Mouse (Mus musculus): ENCODE measurements at regions not wholly inside any gene's neighbourhood (a gene's known extent, or its start where the extent isn't known, plus 50 kb on each side); places are given as distances from the start of the nearest gene placed in this dataset.

GRCm38 (mm10) chr4:62780837-62781236, 184.5 kb upstream of the Zfp618 start:
- no peak for ATAC-seq (ENCODE audit: extremely low read depth, insufficient number of reproducible peaks, low FRiP score, poor library complexity, severe bottlenecking)
- no peak overlapping the region for H3K4me3 ChIP-seq (ENCODE audit: low read depth, low read length)
- no peaks in the 10 kb centered on the region for H3K4me1 ChIP-seq (ENCODE audit: insufficient read depth, low read depth, low read length)

GRCm38 (mm10) chr4:62781309-62781800, 184.0 kb upstream of the Zfp618 start:
- TF ChIP-seq CTCF (IDR thresholded peaks at IDR 0.05; ENCODE audit: low read depth, low read length) (no peak), GATA2 (IDR thresholded peaks at IDR 0.05; ENCODE audit: borderline replicate concordance, low read depth, low read length) (no peak), TAL1 (conservative IDR thresholded peaks at IDR 0.05; ENCODE audit: low read depth, low read length) (no peak), POLR2AphosphoS5 (IDR thresholded peaks at IDR 0.05; ENCODE audit: insufficient replicate concordance, low read depth, low read length) (no peak), GATA1 (IDR thresholded peaks at IDR 0.05; ENCODE audit: borderline replicate concordance, low read length) (no peak)
- H3K36me3 ChIP-seq (replicated peaks) = no peaks in the 10 kb centered on the region
- no peak overlapping the region for H3K4me3 ChIP-seq (ENCODE audit: low read depth, low read length)
- H3K27me3 ChIP-seq (ENCODE audit: insufficient read depth, low read length) = no peaks in the 10 kb centered on the region
- H3K4me1 ChIP-seq (ENCODE audit: insufficient read depth, low read depth, low read length) = no peaks in the 10 kb centered on the region
- peaks cover 84% of the 10 kb centered on the region for H3K9me3 ChIP-seq (replicated peaks)
- ATAC-seq (ENCODE audit: extremely low read depth, insufficient number of reproducible peaks, low FRiP score, poor library complexity, severe bottlenecking) (no peak), DNase-seq (ENCODE audit: low spot score) (no peak)

More at GRCm38 (mm10) chr4:62780837-62781236, 184.5 kb upstream of the Zfp618 start:
- TF ChIP-seq TAL1 (conservative IDR thresholded peaks at IDR 0.05; ENCODE audit: low read depth, low read length) (no peak), GATA1 (IDR thresholded peaks at IDR 0.05; ENCODE audit: borderline replicate concordance, low read length) (no peak), CTCF (IDR thresholded peaks at IDR 0.05; ENCODE audit: low read depth, low read length) (no peak), POLR2AphosphoS5 (IDR thresholded peaks at IDR 0.05; ENCODE audit: insufficient replicate concordance, low read depth, low read length) (no peak), GATA2 (IDR thresholded peaks at IDR 0.05; ENCODE audit: borderline replicate concordance, low read depth, low read length) (no peak)
- no peak for DNase-seq (ENCODE audit: low spot score)
- no peaks in the 10 kb centered on the region for H3K36me3 ChIP-seq (replicated peaks)
- H3K27me3 ChIP-seq (ENCODE audit: insufficient read depth, low read length) = no peaks in the 10 kb centered on the region
- H3K9me3 ChIP-seq (replicated peaks) = peaks cover 85% of the 10 kb centered on the region

- ATAC-seq (ENCODE audit: extremely low read depth, insufficient number of reproducible peaks, low FRiP score, poor library complexity, severe bottlenecking) (no peak), DNase-seq (ENCODE audit: low spot score) (no peak)
- Histone ChIP-seq H3K27me3 (ENCODE audit: insufficient read depth, low read length) (no peaks in the 10 kb centered on the region), H3K9me3 (replicated peaks) (peaks cover 85% of the 10 kb centered on the region), H3K4me1 (ENCODE audit: insufficient read depth, low read depth, low read length) (no peaks in the 10 kb centered on the region), H3K4me3 (ENCODE audit: low read depth, low read length) (no peak overlapping the region), H3K36me3 (replicated peaks) (no peaks in the 10 kb centered on the region)
- TF ChIP-seq CTCF (IDR thresholded peaks at IDR 0.05; ENCODE audit: low read depth, low read length) (no peak), POLR2AphosphoS5 (IDR thresholded peaks at IDR 0.05; ENCODE audit: insufficient replicate concordance, low read depth, low read length) (no peak)
These were observed 179.7 kb upstream of the Zfp618 start for GRCm38 (mm10) chr4:62785711-62786110.

- H3K27me3 ChIP-seq (ENCODE audit: insufficient read depth, low read length) = no peaks in the 10 kb centered on the region
- no peak overlapping the region for H3K4me3 ChIP-seq (ENCODE audit: low read depth, low read length)
- no peaks in the 10 kb centered on the region for H3K36me3 ChIP-seq (replicated peaks)
- H3K9me3 ChIP-seq (replicated peaks) = peaks cover 76% of the 10 kb centered on the region
- no peak for DNase-seq (ENCODE audit: low spot score)
- no peak for TF ChIP-seq GATA1 (IDR thresholded peaks at IDR 0.05; ENCODE audit: borderline replicate concordance, low read length)
- TF ChIP-seq CTCF (IDR thresholded peaks at IDR 0.05; ENCODE audit: low read depth, low read length) = no peak
- TF ChIP-seq TAL1 (conservative IDR thresholded peaks at IDR 0.05; ENCODE audit: low read depth, low read length) = no peak
- no peak for TF ChIP-seq POLR2AphosphoS5 (IDR thresholded peaks at IDR 0.05; ENCODE audit: insufficient replicate concordance, low read depth, low read length)
- TF ChIP-seq GATA2 (IDR thresholded peaks at IDR 0.05; ENCODE audit: borderline replicate concordance, low read depth, low read length) = no peak
- ATAC-seq (ENCODE audit: extremely low read depth, insufficient number of reproducible peaks, low FRiP score, poor library complexity, severe bottlenecking) = no peak
- H3K4me1 ChIP-seq (ENCODE audit: insufficient read depth, low read depth, low read length) = no peaks in the 10 kb centered on the region
These were observed 175.7 kb upstream of the Zfp618 start for GRCm38 (mm10) chr4:62789696-62790095.

- TF ChIP-seq POLR2AphosphoS5 (IDR thresholded peaks at IDR 0.05; ENCODE audit: insufficient replicate concordance, low read depth, low read length) = no peak
- TF ChIP-seq CTCF (IDR thresholded peaks at IDR 0.05; ENCODE audit: low read depth, low read length) = no peak
- TF ChIP-seq GATA1 (IDR thresholded peaks at IDR 0.05; ENCODE audit: borderline replicate concordance, low read length) = no peak
- TF ChIP-seq GATA2 (IDR thresholded peaks at IDR 0.05; ENCODE audit: borderline replicate concordance, low read depth, low read length) = no peak
- no peak for TF ChIP-seq TAL1 (conservative IDR thresholded peaks at IDR 0.05; ENCODE audit: low read depth, low read length)
- H3K36me3 ChIP-seq (replicated peaks) = no peaks in the 10 kb centered on the region
- no peaks in the 10 kb centered on the region for H3K27me3 ChIP-seq (ENCODE audit: insufficient read depth, low read length)
- H3K9me3 ChIP-seq (replicated peaks) = peaks cover 66% of the 10 kb centered on the region
- no peak overlapping the region for H3K4me3 ChIP-seq (ENCODE audit: low read depth, low read length)
- DNase-seq (ENCODE audit: low spot score) = no peak
- no peaks in the 10 kb centered on the region for H3K4me1 ChIP-seq (ENCODE audit: insufficient read depth, low read depth, low read length)
- no peak for ATAC-seq (ENCODE audit: extremely low read depth, insufficient number of reproducible peaks, low FRiP score, poor library complexity, severe bottlenecking)
These were observed 171.8 kb upstream of the Zfp618 start for GRCm38 (mm10) chr4:62793582-62793981.

- Histone ChIP-seq H3K4me1 (ENCODE audit: insufficient read depth, low read depth, low read length) (no peaks in the 10 kb centered on the region), H3K27me3 (ENCODE audit: insufficient read depth, low read length) (no peaks in the 10 kb centered on the region), H3K9me3 (replicated peaks) (peaks cover 67% of the 10 kb centered on the region), H3K4me3 (ENCODE audit: low read depth, low read length) (no peak overlapping the region), H3K36me3 (replicated peaks) (no peaks in the 10 kb centered on the region)
- DNase-seq (ENCODE audit: low spot score) (no peak), ATAC-seq (ENCODE audit: extremely low read depth, insufficient number of reproducible peaks, low FRiP score, poor library complexity, severe bottlenecking) (no peak)
- no peak for TF ChIP-seq TAL1 (conservative IDR thresholded peaks at IDR 0.05; ENCODE audit: low read depth, low read length)
- no peak for TF ChIP-seq POLR2AphosphoS5 (IDR thresholded peaks at IDR 0.05; ENCODE audit: insufficient replicate concordance, low read depth, low read length)
- TF ChIP-seq CTCF (IDR thresholded peaks at IDR 0.05; ENCODE audit: low read depth, low read length) = no peak
- TF ChIP-seq GATA2 (IDR thresholded peaks at IDR 0.05; ENCODE audit: borderline replicate concordance, low read depth, low read length) = no peak
- TF ChIP-seq GATA1 (IDR thresholded peaks at IDR 0.05; ENCODE audit: borderline replicate concordance, low read length) = no peak
These were observed 169.8 kb upstream of the Zfp618 start for GRCm38 (mm10) chr4:62795538-62795937.
